Mouse (Mus musculus) cerebellum, adult 2 months (tissue): ENCODE measurements at regions not wholly inside any gene's neighbourhood (a gene's known extent, or its start where the extent isn't known, plus 50 kb on each side); places are given as distances from the start of the nearest gene placed in this dataset.

Experiments
- CTCF ChIP-seq: fragments of 200-500 bp; IDR thresholded peaks from 2 replicates; pipeline ENCODE4 v1.5.1; 2011; ENCODE audit warnings: low read depth, mild to moderate bottlenecking, control low read depth, low read length, moderate library complexity, borderline replicate concordance; ENCODE audit not compliant: insufficient read depth
- POLR2A ChIP-seq: fragments of 200-500 bp; IDR thresholded peaks from 2 replicates; pipeline ENCODE4 v1.6.1; 2011; ENCODE audit warnings: low read length, control low read depth, borderline replicate concordance; ENCODE audit not compliant: insufficient read depth

DNA sequence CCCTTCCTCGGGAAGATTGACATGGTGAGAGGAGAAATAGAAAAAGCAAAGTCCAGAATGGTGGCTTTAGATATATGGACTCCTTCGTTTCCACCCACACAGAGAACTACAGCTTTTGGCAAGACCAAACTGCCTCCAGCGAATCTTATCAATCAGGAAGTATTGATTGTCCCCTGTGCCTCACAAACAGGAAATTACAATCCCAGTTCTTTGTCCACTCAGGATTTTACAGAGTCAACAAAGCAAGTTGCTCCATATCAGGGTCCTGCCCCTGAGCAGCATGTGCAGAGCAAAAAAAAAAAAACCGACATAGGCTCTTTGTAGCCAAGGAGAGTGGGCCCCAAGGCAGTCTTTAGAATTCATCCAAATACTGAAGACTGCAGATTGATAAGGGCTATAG, 454.8 kb downstream of the Nr2f2 start:
- TF ChIP-seq CTCF (no peak), POLR2A (no peak)
